Mouse (Mus musculus): ENCODE data around the gene Agap1. TPM values are rescaled to one million over a fixed set of nuclear protein-coding genes. Genes with fewer than 3 reads are reported as not detected.

Agap1 gene
- polyA plus RNA-seq, 1 experiment from 2014 or later, result 24.6 TPM

- no peak overlapping the region for H3K9ac ChIP-seq
- H3K36me3 ChIP-seq, result no peaks in the 10 kb centered on the region
- H3K4me1 ChIP-seq, result peaks cover 33% of the 10 kb centered on the region
- no peak overlapping the region for H3K4me3 ChIP-seq
- no peaks in the 10 kb centered on the region for H3K9me3 ChIP-seq
- ATAC-seq (ENCODE audit: insufficient number of reproducible peaks, insufficient read depth, low FRiP score, low TSS enrichment), result no peak
- H3K27ac ChIP-seq, result peak overlapping the region; percentile 87
- 0 out of 2 replicates have a peak, but pooled peaks cover 5% of the 10 kb centered on the region for H3K27me3 ChIP-seq
- 60% methylated on average over 7 of the region's 7 CpGs for WGBS
- peak overlapping the region; percentile 46; the same call in 1 of the 2 replicates for H3K4me2 ChIP-seq (replicated peaks)
These were observed 121.7 kb downstream of the Agap1 start for GRCm38 (mm10) chr1:89576174-89576890.

- Histone ChIP-seq H3K36me3 (no peaks in the 10 kb centered on the region), H3K4me1 (peaks cover 40% of the 10 kb centered on the region), H3K9me3 (no peaks in the 10 kb centered on the region), H3K4me3 (peak overlapping the region; percentile 22), H3K27ac (peak overlapping the region; percentile 87), H3K4me2 (replicated peaks) (peak overlapping the region; percentile 46), H3K27me3 (peaks cover 12% of the 10 kb centered on the region; the same call in 1 of the 2 replicates), H3K9ac (no peak overlapping the region)
- ATAC-seq (ENCODE audit: insufficient number of reproducible peaks, insufficient read depth, low FRiP score, low TSS enrichment), result peak; percentile 19; the same call in 1 of the 2 replicates
- WGBS, result 13% methylated on average over 4 of the region's 4 CpGs
These were observed 122.4 kb downstream of the Agap1 start for GRCm38 (mm10) chr1:89576985-89577384.

GRCm38 (mm10) chr1:89580031-89580998, 125.7 kb downstream of the Agap1 start:
- Histone ChIP-seq H3K4me1 (peaks cover 38% of the 10 kb centered on the region), H3K9me3 (no peaks in the 10 kb centered on the region), H3K9ac (peak overlapping the region; percentile 68), H3K27ac (peak overlapping the region; percentile 80), H3K4me2 (replicated peaks) (peak overlapping the region; percentile 99), H3K27me3 (peaks cover 12% of the 10 kb centered on the region; the same call in 1 of the 2 replicates), H3K36me3 (no peaks in the 10 kb centered on the region), H3K4me3 (peak overlapping the region; percentile 72)
- WGBS, result under 1% methylated on average over 141 of the region's 146 CpGs
- ATAC-seq (ENCODE audit: insufficient number of reproducible peaks, insufficient read depth, low FRiP score, low TSS enrichment), result peak; percentile 49

- Histone ChIP-seq H3K4me3 (peak overlapping the region; percentile 72), H3K4me1 (peaks cover 32% of the 10 kb centered on the region), H3K9me3 (no peaks in the 10 kb centered on the region), H3K27ac (no peak overlapping the region), H3K4me2 (replicated peaks) (peak overlapping the region; percentile 99), H3K9ac (peak overlapping the region; percentile 68), H3K27me3 (peaks cover 12% of the 10 kb centered on the region; the same call in 1 of the 2 replicates), H3K36me3 (no peaks in the 10 kb centered on the region)
- WGBS, result under 1% methylated on average over 95 of the region's 95 CpGs
- ATAC-seq (ENCODE audit: insufficient number of reproducible peaks, insufficient read depth, low FRiP score, low TSS enrichment), result no peak; the same call in 1 of the 2 replicates
These were observed 126.6 kb downstream of the Agap1 start for GRCm38 (mm10) chr1:89580999-89581765.

- H3K27me3 ChIP-seq, result peaks cover 12% of the 10 kb centered on the region; the same call in 1 of the 2 replicates
- H3K4me3 ChIP-seq, result peak overlapping the region; percentile 72
- H3K36me3 ChIP-seq, result no peaks in the 10 kb centered on the region
- 20% methylated on average over 6 of the region's 6 CpGs for WGBS
- ATAC-seq (ENCODE audit: insufficient number of reproducible peaks, insufficient read depth, low FRiP score, low TSS enrichment), result no peak
- H3K4me2 ChIP-seq (replicated peaks), result peak overlapping the region; percentile 99
- H3K4me1 ChIP-seq, result peaks cover 26% of the 10 kb centered on the region
- no peaks in the 10 kb centered on the region for H3K9me3 ChIP-seq
- H3K9ac ChIP-seq, result peak overlapping the region; percentile 68
- no peak overlapping the region for H3K27ac ChIP-seq
These were observed 127.1 kb downstream of the Agap1 start for GRCm38 (mm10) chr1:89581766-89582125.

GRCm38 (mm10) chr1:89583369-89583768, 128.8 kb downstream of the Agap1 start:
- Histone ChIP-seq H3K27me3 (peaks cover 12% of the 10 kb centered on the region; the same call in 1 of the 2 replicates), H3K9ac (no peak overlapping the region), H3K4me1 (peaks cover 22% of the 10 kb centered on the region), H3K4me3 (no peak overlapping the region), H3K4me2 (replicated peaks) (no peak overlapping the region), H3K27ac (no peak overlapping the region), H3K9me3 (no peaks in the 10 kb centered on the region), H3K36me3 (no peaks in the 10 kb centered on the region)
- 67% methylated on average over 5 of the region's 5 CpGs for WGBS
- ATAC-seq (ENCODE audit: insufficient number of reproducible peaks, insufficient read depth, low FRiP score, low TSS enrichment), result no peak

GRCm38 (mm10) chr1:89586991-89587683, 132.5 kb downstream of the Agap1 start:
- WGBS, result 63% methylated on average over 14 of the region's 14 CpGs
- H3K9ac ChIP-seq, result no peak overlapping the region
- peaks cover 9% of the 10 kb centered on the region; the same call in 1 of the 2 replicates for H3K4me1 ChIP-seq
- no peak overlapping the region for H3K4me2 ChIP-seq (replicated peaks)
- no peaks in the 10 kb centered on the region for H3K9me3 ChIP-seq
- H3K27ac ChIP-seq, result no peak overlapping the region
- H3K4me3 ChIP-seq, result no peak overlapping the region
- H3K36me3 ChIP-seq, result peaks cover 11% of the 10 kb centered on the region; the same call in 1 of the 2 replicates
- H3K27me3 ChIP-seq, result no peaks in the 10 kb centered on the region; the same call in 1 of the 2 replicates
- ATAC-seq (ENCODE audit: insufficient number of reproducible peaks, insufficient read depth, low FRiP score, low TSS enrichment), result no peak

GRCm38 (mm10) chr1:89588154-89588553, 133.5 kb downstream of the Agap1 start:
- 54% methylated on average over 4 of the region's 4 CpGs for WGBS

GRCm38 (mm10) chr1:89590994-89591393, 136.4 kb downstream of the Agap1 start:
- Histone ChIP-seq H3K9me3 (no peaks in the 10 kb centered on the region), H3K36me3 (peaks cover 13% of the 10 kb centered on the region; the same call in 1 of the 2 replicates), H3K4me3 (no peak overlapping the region), H3K4me1 (0 out of 2 replicates have a peak, but pooled peaks cover 4% of the 10 kb centered on the region), H3K27ac (no peak overlapping the region), H3K9ac (no peak overlapping the region), H3K27me3 (no peaks in the 10 kb centered on the region), H3K4me2 (replicated peaks) (no peak overlapping the region)
- no peak for ATAC-seq (ENCODE audit: insufficient number of reproducible peaks, insufficient read depth, low FRiP score, low TSS enrichment)
- WGBS, result 92% methylated on average over 7 of the region's 7 CpGs

More at GRCm38 (mm10) chr1:89588154-89588553, 133.5 kb downstream of the Agap1 start:
- Histone ChIP-seq H3K4me1 (0 out of 2 replicates have a peak, but pooled peaks cover 4% of the 10 kb centered on the region), H3K4me3 (no peak overlapping the region), H3K9ac (no peak overlapping the region), H3K36me3 (peaks cover 13% of the 10 kb centered on the region; the same call in 1 of the 2 replicates), H3K9me3 (no peaks in the 10 kb centered on the region), H3K4me2 (replicated peaks) (no peak overlapping the region), H3K27me3 (no peaks in the 10 kb centered on the region), H3K27ac (no peak overlapping the region)
- no peak for ATAC-seq (ENCODE audit: insufficient number of reproducible peaks, insufficient read depth, low FRiP score, low TSS enrichment)

- no peak; the same call in 1 of the 2 replicates for ATAC-seq (ENCODE audit: insufficient number of reproducible peaks, insufficient read depth, low FRiP score, low TSS enrichment)
- Histone ChIP-seq H3K27ac (no peak overlapping the region), H3K4me2 (replicated peaks) (no peak overlapping the region), H3K9ac (no peak overlapping the region), H3K4me3 (no peak overlapping the region), H3K36me3 (peaks cover 13% of the 10 kb centered on the region; the same call in 1 of the 2 replicates), H3K9me3 (no peaks in the 10 kb centered on the region), H3K4me1 (no peaks in the 10 kb centered on the region), H3K27me3 (no peaks in the 10 kb centered on the region)
- 79% methylated on average over 4 of the region's 4 CpGs for WGBS
These were observed 138.6 kb downstream of the Agap1 start for GRCm38 (mm10) chr1:89593219-89593618.

All from embryonic facial prominence, embryonic 12.5 days (tissue).